In genomic region chr1:59698207-59698606, GRCm38 (mm10) we compare ENCODE assay signal across 15 mouse cellular contexts.
"Had no signal": no experiment of that assay in that cellular context is flagged by ENCODE, and none has a peak within 500 bp of the region (broad histone marks: within the 10 kb centered on the region; RNA-seq: fewer than 3 reads in every experiment).

No protein-coding gene starts in this region.

- H3K27me3 ChIP-seq: lung, embryonic 15.5 days; megakaryocyte, embryonic 14.5 days; midbrain, embryonic 13.5 days; midbrain, embryonic 15.5 days; neural tube, embryonic 12.5 days had no signal

- H3K4me1 ChIP-seq: lung, embryonic 15.5 days; megakaryocyte, embryonic 14.5 days; midbrain, embryonic 13.5 days; midbrain, embryonic 15.5 days; neural tube, embryonic 12.5 days had no signal

- H3K4me3 ChIP-seq: lung, embryonic 15.5 days; megakaryocyte, embryonic 14.5 days; midbrain, embryonic 13.5 days; midbrain, embryonic 15.5 days; neural tube, embryonic 12.5 days had no signal

- DNase-seq: liver, postnatal 0 days; lung, adult 2 months; lung, postnatal 14 days; lung, postnatal 36 days; right cerebral cortex, postnatal 14 days; spleen, adult 18-20 months; thymus, adult 18-20 months; thymus, postnatal 14 days; thymus, postnatal 36 days had no signal

- H3K9me3 ChIP-seq: lung, embryonic 15.5 days; megakaryocyte, embryonic 14.5 days; midbrain, embryonic 13.5 days; midbrain, embryonic 15.5 days; neural tube, embryonic 12.5 days had no signal

- ATAC-seq: liver, postnatal 0 days; lung, postnatal 0 days; midbrain, embryonic 13.5 days; midbrain, embryonic 15.5 days had no signal
